In the genomic region with DNA sequence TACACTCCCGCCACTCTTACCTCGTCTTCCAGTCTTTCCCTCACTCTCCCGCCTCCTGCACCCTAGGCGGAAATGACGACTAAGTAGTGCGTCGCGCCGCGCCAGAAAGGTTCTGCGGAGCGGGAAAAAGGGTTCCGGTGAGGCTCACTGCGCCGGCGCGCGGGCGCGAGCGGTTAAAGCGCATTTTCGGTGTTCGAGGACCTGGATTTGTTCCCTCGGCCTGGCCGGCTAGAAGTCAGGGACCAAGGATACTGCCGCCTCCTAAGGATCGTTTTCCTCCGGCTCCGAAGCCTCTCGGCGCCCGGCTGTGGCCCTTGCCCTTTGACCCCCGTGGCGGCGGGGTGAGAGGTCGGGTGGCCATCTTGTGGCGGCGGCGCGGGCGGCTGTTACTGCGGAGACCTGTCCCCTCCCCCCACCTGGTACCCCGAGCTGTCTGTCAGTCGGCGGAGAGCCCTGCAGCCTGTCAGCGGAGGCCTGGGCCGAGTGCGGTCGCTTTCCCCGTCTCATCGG, we compare ENCODE assay signal across 7 mouse cellular contexts. TPM values are rescaled to one million over a fixed set of nuclear protein-coding genes. Genes with fewer than 3 reads are reported as not detected.
DNase-seq lines count a peak whose midpoint lies in the region; ATAC-seq lines count a peak whose summit lies in the region.

A gene (minus strand): TSS at position 80 of the 510 bp plus-strand sequence.
A gene (plus strand): TSS at position 144 of the 510 bp plus-strand sequence.

- H3K9ac ChIP-seq in intestine, embryonic 16.5 days (ENCODE audit: low read depth, low read length), result peak within 1 kb of the TSS; percentile 98
- peak within 1 kb of the TSS; percentile 77 for H3K9ac ChIP-seq in midbrain, embryonic 11.5 days (ENCODE audit: low read length)

- no peaks in the 10 kb centered on the region for H3K36me3 ChIP-seq in intestine, embryonic 16.5 days (ENCODE audit: control insufficient read depth, insufficient read depth, low read length)
- no peaks in the 10 kb centered on the region for H3K36me3 ChIP-seq in midbrain, embryonic 11.5 days (ENCODE audit: control insufficient read depth, insufficient read depth, low read length)

- ATAC-seq in intestine, embryonic 16.5 days, result peak; percentile 94
- ATAC-seq in midbrain, embryonic 11.5 days (ENCODE audit: low FRiP score), result peak; percentile 95

- intact Hi-C loops in left cerebral cortex, postnatal 36 days (cut with DNase I), result no loop called here

- H3K4me2 ChIP-seq in intestine, embryonic 16.5 days (ENCODE audit: low read depth, low read length), result peak within 1 kb of the TSS; percentile 76
- H3K4me2 ChIP-seq in midbrain, embryonic 11.5 days, result peak within 1 kb of the TSS; percentile 67

- H3K27me3 ChIP-seq in intestine, embryonic 16.5 days (replicated peaks; ENCODE audit: control insufficient read depth, insufficient read depth, low read length), result no peaks in the 10 kb centered on the region
- H3K27me3 ChIP-seq in midbrain, embryonic 11.5 days (ENCODE audit: control insufficient read depth, insufficient read depth, low read length), result no peaks in the 10 kb centered on the region

- WGBS in intestine, embryonic 16.5 days, result under 1% methylated on average over 52 of the region's 52 CpGs
- WGBS in midbrain, embryonic 11.5 days, result under 1% methylated on average over 50 of the region's 52 CpGs

- peak within 1 kb of the TSS; percentile 97 for H3K27ac ChIP-seq in intestine, embryonic 16.5 days (ENCODE audit: low read length)
- H3K27ac ChIP-seq in midbrain, embryonic 11.5 days (ENCODE audit: low read depth, low read length), result peak within 1 kb of the TSS; percentile 85

- no peaks in the 10 kb centered on the region for H3K9me3 ChIP-seq in intestine, embryonic 16.5 days (ENCODE audit: control insufficient read depth, low read length)
- no peaks in the 10 kb centered on the region for H3K9me3 ChIP-seq in midbrain, embryonic 11.5 days (ENCODE audit: control insufficient read depth, low read length)

- H3K4me3 ChIP-seq in intestine, embryonic 16.5 days (ENCODE audit: low read length), result peak within 1 kb of the TSS; percentile 99
- H3K4me3 ChIP-seq in midbrain, embryonic 11.5 days (ENCODE audit: low read depth, low read length), result peak within 1 kb of the TSS; percentile 62

- DNase-seq in adrenal gland, adult 2 months, result peak; percentile 95
- DNase-seq in embryo, embryonic 11.5 days (ENCODE audit: low read depth, low spot score), result peak; percentile 91
- peak; percentile 89 to 95 for DNase-seq in gastrocnemius, postnatal 4 days (ENCODE audit: low spot score in 2 of 2)
- peak; percentile 95 to 96 for DNase-seq in left cerebral cortex, postnatal 36 days (ENCODE audit: low spot score in 2 of 2)
- DNase-seq in midbrain, embryonic 11.5 days (ENCODE audit: low spot score, missing footprints), result peak; percentile 100
- peak; percentile 87 for DNase-seq in skeletal muscle tissue, adult 2 months (ENCODE audit: low read depth, low spot score)

- peaks cover 32% of the 10 kb centered on the region for H3K4me1 ChIP-seq in intestine, embryonic 16.5 days (ENCODE audit: control insufficient read depth, insufficient read depth, low read length)
- peaks cover 26% of the 10 kb centered on the region for H3K4me1 ChIP-seq in midbrain, embryonic 11.5 days (ENCODE audit: control insufficient read depth, insufficient read depth, low read length)

RNA-seq across cellular contexts. Expression of the first gene that starts in this region (rescaled TPM):
- total RNA-seq in adrenal gland, adult 2 months (2021), result 10 to 100 TPM; 15.3 to 20.3 TPM
- polyA plus RNA-seq in adrenal gland, adult 2 months (2012; rRNA removed), result 12.7 and 13.5 TPM in 2 replicates
- 10 to 100 TPM; 20.9 to 24.3 TPM for total RNA-seq in gastrocnemius, postnatal 4 days (2021)
- 18.4 and 20.2 TPM in 2 replicates for polyA plus RNA-seq in intestine, embryonic 16.5 days (2015; fragmentation: Nextera tagmentation; extraction: Ambion mirVana)
- total RNA-seq in left cerebral cortex, postnatal 36 days (2021), result 10 to 100 TPM; 19.7 to 21.1 TPM
- polyA plus RNA-seq in midbrain, embryonic 11.5 days (2014; fragmentation: Nextera tagmentation; extraction: Ambion mirVana), result 28.8 and 30.3 TPM in 2 replicates

RNA-seq across cellular contexts. Expression of the second gene that starts in this region (rescaled TPM):
- total RNA-seq in adrenal gland, adult 2 months (2021), result 10 to 100 TPM; 30.8 to 35.2 TPM
- 27.1 and 27.2 TPM in 2 replicates for polyA plus RNA-seq in adrenal gland, adult 2 months (2012; rRNA removed)
- 10 to 100 TPM; 47.9 to 54.9 TPM for total RNA-seq in gastrocnemius, postnatal 4 days (2021)
- polyA plus RNA-seq in intestine, embryonic 16.5 days (2015; fragmentation: Nextera tagmentation; extraction: Ambion mirVana), result 33.0 and 34.2 TPM in 2 replicates
- 10 to 100 TPM; 50.9 to 58.1 TPM for total RNA-seq in left cerebral cortex, postnatal 36 days (2021)
- polyA plus RNA-seq in midbrain, embryonic 11.5 days (2014; fragmentation: Nextera tagmentation; extraction: Ambion mirVana), result 64.9 and 68.1 TPM in 2 replicates

Comparison
In these comparisons a context has a peak if more than half of its experiments do, and no peak if none do; other contexts are left out.
1. Peak in every context shown above with its lines: DNase-seq, ATAC-seq, H3K4me3 ChIP-seq and H3K27ac ChIP-seq.